Mouse (Mus musculus): ENCODE measurements at regions not wholly inside any gene's neighbourhood (a gene's known extent, or its start where the extent isn't known, plus 50 kb on each side); places are given as distances from the start of the nearest gene placed in this dataset.

DNA sequence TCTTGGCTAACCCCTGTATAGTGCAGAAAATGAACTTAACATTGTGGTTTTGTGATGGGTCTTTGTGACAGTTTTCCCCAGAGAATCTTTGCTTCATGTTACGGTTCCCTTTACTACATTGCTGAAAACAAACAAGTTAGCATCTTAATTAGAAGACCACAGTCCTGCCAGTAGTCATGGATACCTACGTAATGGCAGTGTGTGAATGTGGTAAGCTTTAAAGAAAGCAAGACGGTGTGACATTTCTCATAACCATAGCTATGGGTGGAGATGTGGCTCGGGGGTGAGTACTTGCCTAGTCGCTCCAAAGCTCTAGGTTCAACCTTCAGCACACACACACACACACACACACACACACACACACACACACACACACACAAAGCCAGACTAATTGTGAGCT, 73.6 kb upstream of the Parp11 start:
- TF ChIP-seq GATA4 (IDR thresholded peaks at IDR 0.05; ENCODE audit: insufficient replicate concordance, low read length) = no peak

DNA sequence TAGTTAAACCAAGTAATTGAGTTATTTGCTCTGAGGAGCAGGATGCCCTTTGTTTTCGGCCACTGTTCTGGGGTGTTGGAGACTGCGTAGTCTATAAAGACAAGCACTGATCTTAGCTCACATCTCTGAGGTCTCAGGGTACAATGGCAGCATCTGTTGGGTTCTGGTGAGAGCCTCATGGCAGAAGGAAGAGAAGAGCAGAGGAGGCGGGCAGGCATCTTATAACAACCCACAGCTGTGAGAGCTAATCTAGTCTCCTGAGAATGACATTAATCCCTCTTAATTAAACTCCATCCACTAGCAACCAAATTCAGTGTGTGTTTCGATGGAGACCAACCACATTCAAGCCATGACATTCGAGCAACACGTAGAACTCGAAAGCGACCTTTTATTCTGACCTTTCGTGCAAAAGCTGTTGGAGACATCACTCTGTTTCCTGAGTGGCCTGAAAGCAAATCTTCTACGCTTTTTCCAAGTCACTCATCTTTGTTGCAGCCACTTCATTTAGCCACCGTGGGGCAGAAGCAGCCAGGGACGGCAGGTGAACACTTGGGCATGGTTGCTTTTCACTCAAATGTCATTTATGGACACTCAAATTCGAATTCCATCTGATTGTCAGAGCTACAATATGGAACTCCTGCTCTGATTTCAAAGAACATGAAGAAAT, 72.7 kb upstream of the Parp11 start:
- TF ChIP-seq GATA4 (IDR thresholded peaks at IDR 0.05; ENCODE audit: insufficient replicate concordance, low read length) = no peak

DNA sequence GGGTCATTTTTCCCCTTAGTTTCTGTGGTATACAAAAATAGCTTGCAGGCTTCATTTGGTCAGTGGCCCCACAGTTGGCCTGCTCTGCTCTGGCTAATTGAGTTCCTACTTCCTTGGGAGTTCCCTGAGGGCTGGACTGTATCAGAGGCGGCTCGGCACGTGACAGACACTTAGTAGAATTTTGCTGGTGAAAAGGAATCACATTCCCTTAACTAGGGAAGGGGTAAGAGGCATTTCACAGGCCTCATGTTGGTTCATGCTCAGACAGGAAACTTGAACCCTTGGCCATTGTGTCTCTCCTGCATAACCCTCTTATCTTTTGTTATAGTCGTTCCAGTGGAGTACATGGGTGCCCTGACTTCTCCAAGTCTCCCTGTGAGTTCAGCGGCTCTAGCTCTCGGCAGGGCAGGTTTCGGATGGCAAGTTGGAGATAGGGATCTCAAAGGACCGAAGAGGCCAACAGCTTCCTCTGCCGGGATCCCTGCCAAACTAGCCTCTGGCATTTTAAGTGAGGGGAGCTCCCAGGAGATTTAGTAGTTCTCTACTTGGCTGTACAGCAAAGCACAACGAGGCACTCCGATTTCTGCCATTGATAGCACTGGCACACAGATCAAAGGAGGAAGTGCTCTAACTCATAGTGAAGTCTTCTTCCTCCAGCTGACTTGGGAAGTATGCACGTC, 72.0 kb upstream of the Parp11 start:
- no peak for TF ChIP-seq GATA4 (IDR thresholded peaks at IDR 0.05; ENCODE audit: insufficient replicate concordance, low read length)

DNA sequence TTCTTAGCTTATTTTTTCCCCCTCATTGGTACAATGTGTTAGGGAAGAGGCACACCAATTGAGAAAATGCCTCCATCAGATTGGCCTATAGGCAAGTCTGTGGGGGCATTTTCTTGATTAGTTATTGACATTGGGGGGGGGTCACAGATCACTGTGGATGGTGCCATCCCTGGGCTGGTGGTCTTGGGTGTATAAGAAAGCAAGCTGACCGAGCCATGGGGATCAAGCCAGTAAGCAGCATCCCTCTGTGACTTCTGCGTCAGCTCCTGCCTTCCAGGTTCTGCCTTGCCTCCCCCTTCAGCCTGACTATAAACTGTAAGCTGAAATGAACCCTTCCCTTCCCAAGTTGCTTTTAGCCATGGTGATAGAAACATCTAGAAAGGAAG, 71.5 kb upstream of the Parp11 start:
- TF ChIP-seq GATA4 (IDR thresholded peaks at IDR 0.05; ENCODE audit: insufficient replicate concordance, low read length) = no peak

DNA sequence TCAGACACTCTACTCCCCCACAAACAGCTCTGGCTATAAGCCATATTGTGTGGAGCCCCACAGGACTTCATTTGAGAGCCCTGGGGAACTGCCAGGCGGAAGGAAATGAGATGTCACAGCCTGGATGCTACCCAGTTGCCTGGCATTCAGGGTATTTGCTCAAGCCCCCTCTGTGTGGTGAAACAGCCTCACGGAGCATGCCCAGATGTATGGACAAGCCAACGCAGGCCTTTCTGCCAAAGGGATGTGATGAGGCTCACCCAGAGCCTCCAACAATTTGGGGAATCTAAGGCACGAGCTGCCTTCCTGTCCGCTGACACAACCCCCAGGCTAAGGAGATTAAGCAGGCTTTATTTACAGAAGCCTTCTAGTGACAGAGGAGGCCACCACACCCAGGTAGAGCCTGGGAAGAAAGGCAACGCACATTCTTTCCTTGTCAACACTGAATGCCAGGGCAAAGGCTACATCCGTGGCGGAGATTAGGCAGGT, 70.9 kb upstream of the Parp11 start:
- no peak for TF ChIP-seq GATA4 (IDR thresholded peaks at IDR 0.05; ENCODE audit: insufficient replicate concordance, low read length)

DNA sequence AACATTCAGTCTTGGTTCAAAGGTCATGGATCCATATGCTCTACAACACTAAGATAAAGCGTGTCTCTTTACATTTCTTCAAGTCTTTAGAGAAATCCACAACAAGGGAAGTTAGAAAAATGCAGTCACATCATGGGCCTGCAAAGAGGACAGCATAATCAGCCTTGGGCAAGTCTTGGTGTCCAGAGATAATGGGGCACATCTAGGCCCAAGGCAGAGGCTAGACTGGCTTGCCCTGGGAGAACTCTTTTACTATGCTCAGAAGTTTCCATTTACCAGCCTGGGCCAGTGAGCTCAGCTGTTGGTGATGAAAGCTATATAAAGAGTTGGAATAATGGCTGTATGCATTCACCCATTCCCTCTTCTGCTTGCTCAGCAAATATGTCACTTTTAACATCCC, 67.9 kb upstream of the Parp11 start:
- no peak for TF ChIP-seq GATA4 (IDR thresholded peaks at IDR 0.05; ENCODE audit: insufficient replicate concordance, low read length)

DNA sequence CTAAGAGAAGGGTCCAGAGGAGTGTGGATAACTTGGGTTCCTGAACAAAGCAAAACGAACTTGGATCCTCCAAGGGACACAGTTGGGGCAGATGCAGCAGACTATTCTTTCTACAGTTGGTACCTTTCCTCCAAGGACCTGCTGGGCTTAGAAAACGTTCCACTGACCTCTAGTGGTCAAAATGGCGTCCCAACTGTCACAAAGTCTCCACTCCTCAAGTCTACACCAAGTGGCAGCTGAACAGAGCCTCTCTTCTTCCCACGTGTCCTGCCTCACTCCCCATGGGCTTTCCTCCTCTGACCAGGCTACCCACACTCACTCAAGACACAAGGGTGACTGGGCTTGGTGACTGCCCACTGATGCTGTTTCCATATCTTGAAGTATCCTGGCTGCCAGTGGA, 67.1 kb upstream of the Parp11 start:
- no peak for TF ChIP-seq GATA4 (IDR thresholded peaks at IDR 0.05; ENCODE audit: insufficient replicate concordance, low read length)

DNA sequence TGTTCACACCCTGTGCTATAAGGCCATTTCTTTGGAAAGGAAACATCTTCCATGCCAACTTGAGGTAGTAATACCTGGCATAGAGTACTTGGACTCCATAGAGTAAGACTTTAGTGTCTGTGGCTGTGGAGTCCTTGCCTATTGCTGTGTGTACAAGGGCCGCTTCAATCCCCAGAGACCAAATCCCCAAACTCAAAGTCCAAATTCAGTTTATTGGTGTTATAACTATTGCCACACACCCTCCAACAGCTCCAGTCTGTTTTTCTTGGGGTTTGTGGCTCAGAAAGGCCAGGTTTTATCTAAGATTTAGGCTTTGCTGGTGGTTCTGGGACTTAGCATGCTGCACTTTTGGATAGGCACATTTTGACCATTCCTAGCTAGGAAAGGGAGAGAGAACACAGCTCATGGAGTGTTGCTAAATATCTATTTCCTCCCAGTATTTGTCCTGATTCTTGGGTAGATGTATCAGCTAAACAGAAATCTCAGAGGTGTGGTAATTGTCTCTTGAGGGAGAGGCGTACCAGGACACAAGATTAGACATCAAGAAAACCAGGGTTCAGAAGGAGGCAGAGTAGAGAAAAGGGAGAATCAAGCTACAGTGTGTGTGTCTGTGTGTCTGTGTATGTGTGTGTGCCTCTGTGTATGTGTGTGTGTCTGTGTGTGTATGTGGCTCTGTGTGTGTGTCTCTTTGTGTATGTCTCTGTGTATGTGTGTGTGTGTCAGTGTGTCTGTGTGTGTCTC, 65.3 kb upstream of the Parp11 start:
- TF ChIP-seq GATA4 (IDR thresholded peaks at IDR 0.05; ENCODE audit: insufficient replicate concordance, low read length) = no peak

DNA sequence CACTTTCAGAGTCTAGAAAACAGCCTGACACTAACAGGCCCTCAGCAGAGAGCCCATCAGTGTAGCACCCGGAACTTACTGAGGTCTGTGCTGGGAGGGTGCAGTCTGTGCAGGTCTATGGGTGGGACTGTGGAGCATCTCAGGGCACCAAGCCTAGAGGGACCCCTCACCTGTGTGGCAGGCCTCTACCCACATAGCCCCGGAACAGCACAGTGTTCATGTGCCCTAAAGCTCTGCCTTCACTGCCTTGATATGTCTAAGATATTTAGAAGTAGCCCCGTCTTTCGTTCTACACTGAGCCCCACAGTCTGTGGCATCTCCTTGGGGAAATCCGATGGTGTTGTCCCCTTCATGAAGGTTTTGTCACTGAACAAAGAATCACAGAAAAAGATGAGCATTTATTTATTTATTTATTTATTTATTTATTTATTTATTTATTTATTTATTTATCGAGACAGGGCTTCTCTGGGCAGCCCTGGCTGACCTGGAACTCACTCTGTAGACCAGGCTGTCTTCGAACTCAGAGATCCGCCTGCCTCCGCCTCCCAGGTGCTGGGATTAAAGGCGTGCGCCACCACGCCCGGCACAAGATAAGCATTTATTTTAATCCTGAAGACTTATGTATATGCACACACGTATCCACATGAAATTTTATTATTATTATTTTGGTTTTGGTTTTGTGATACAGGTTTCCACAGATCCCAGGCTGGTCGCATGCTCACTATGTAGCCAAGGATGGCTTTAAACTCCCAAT, 55.2 kb upstream of the Parp11 start:
- TF ChIP-seq GATA4 (IDR thresholded peaks at IDR 0.05; ENCODE audit: insufficient replicate concordance, low read length) = no peak

DNA sequence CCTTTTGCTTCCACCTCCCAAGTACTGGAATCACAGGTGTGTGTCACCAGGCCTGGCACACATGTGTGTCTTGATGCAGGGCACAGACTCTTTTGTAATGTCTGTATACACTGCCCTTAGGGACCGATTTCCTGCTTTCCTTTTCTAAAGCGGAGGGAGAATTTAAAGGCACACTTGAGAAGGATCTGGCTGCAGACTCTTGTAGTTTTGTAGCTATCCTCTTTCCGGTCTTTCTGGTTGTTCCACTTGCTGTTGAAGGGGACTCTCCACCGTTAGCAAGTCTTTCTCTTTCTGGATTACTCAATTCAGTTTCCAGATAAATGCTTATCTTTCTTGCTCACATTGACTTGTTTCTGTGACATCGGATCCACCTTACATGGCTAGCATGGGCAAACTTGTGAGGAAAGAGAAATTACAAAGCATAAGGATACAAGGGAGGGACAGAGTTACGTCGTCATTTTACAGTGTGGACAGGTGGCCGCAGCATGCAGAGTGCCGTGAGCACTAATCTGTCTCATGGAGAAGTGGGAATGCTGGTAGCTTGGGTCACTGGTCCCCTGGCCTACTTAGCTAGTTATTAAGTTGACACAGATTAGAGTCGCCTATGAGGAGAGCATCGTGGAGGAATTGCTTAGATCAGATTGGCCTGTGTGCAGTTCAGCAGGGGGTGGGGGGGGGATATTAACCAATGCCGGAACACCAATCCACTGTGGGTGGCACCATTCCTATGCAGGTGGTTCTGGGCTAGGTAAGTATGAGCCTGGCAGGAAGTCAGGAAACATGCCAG, 54.4 kb upstream of the Parp11 start:
- TF ChIP-seq GATA4 (IDR thresholded peaks at IDR 0.05; ENCODE audit: insufficient replicate concordance, low read length) = no peak

DNA sequence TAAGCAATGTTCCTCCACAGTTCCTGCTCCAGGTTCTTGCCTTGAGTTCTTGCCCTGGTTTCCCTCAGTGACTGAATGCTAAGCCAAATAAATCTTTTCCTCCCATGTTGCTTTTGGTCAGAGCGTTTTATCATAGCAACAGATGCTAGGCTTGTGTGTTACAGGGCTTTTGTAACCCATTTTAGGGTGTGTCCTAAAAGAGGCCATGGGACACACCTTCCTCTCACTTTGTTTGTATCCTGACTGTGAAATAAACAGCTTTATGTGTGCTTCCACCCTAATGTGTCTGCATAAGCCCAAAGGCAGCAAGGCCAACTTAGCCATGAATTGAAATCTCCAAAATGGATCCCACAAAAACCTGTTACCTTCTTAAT, 53.9 kb upstream of the Parp11 start:
- TF ChIP-seq GATA4 (IDR thresholded peaks at IDR 0.05; ENCODE audit: insufficient replicate concordance, low read length) = no peak

DNA sequence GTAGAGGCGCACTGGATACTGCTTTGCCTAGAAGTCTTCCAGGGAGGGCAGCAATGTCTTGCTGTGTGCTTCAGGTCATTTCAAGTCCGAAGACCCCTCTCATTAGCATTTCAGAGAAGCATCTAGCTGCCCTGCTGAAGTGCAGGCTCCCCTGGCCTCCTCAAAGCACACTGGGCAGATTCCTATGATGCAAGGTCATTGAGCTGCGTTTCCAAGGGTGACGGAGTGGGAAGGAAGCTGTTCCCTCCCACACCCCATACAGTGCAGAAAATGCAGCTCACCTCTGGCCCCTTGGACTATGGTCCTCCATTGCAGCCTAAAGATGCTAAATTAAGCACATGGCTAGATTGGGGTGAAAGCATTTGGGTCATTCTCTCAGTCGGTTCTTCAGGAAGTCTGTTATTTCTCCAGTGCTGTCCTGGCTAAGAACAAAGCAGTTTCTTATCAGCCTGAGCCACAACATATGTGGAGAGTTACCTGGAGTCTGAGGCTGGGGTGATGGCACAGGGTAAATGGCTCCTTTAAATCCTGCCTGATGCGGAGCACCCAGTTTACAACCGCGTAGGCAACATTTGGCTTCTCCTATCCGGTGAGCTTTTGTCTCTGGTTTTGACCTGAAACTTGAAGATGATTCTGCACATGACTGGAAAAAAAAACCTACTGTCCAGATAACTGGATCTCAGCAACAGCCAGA, 52.6 kb upstream of the Parp11 start:
- no peak for TF ChIP-seq GATA4 (IDR thresholded peaks at IDR 0.05; ENCODE audit: insufficient replicate concordance, low read length)
